22 mouse cellular contexts compared by ENCODE assay signal in the genomic region with DNA sequence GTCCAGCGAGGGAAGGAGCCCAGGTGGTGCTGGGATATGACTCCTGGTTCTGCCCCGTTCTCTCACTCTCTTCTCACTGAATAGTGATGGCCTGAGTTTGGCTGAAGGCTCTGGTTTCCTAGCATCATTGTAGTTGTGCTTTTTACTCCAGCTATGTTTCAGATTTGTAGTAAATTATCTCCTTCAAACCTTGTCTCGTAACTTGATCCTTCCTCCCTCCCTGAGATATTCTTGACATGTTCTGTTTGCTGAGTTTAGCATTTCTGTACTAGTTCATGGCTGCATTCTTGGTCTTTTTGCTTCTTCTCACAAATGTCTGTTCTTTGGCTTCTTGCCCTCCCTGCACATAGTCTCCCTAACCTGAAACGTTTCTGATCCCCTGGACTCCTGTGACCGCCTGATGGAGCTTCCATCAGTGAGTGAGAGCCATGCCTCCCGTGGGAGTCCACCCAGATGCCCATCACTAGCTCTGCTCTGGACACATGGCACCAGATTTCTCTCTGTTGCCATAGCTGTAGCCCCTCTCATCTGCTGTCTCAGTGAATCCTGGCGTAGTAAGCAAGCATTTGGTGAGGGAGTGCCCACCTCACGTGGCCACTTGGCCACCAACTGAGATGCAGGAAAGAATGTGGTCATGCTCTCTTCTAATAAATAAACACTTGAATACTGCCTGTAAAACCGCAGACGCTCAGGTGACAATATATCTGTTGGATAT.
DNase-seq lines count a peak whose midpoint lies in the region; ATAC-seq lines count a peak whose summit lies in the region.
"Had no signal": no experiment of that assay in that cellular context is flagged by ENCODE, and none has a peak within 500 bp of the region (broad histone marks: within the 10 kb centered on the region; RNA-seq: fewer than 3 reads in every experiment).

No protein-coding gene starts in this region.

- H3K27me3 ChIP-seq in embryonic facial prominence, embryonic 12.5 days = no peaks in the 10 kb centered on the region
- H3K27me3 ChIP-seq in embryonic facial prominence, embryonic 10.5 days (replicated peaks; ENCODE audit: low read depth, poor library complexity, severe bottlenecking) = no peaks in the 10 kb centered on the region
- H3K27me3 ChIP-seq in kidney, embryonic 14.5 days (ENCODE audit: control insufficient read depth, insufficient read depth, low read length) = no peaks in the 10 kb centered on the region
- H3K27me3 ChIP-seq in midbrain, embryonic 16.5 days (ENCODE audit: control insufficient read depth, insufficient read depth, low read depth, low read length) = no peaks in the 10 kb centered on the region
- no peaks in the 10 kb centered on the region for H3K27me3 ChIP-seq in midbrain, embryonic 10.5 days (ENCODE audit: low read depth, poor library complexity, severe bottlenecking)
- H3K27me3 ChIP-seq: limb, embryonic 12.5 days; midbrain, embryonic 12.5 days; Patski had no signal

- no peak overlapping the region for H3K9ac ChIP-seq in embryonic facial prominence, embryonic 12.5 days
- H3K9ac ChIP-seq in kidney, embryonic 14.5 days (ENCODE audit: low read depth, low read length) = no peak overlapping the region
- H3K9ac ChIP-seq in midbrain, embryonic 16.5 days (ENCODE audit: low read depth, low read length) = no peak overlapping the region
- H3K9ac ChIP-seq: limb, embryonic 12.5 days; liver, postnatal 0 days; midbrain, embryonic 12.5 days had no signal

- no peak overlapping the region for H3K4me2 ChIP-seq in embryonic facial prominence, embryonic 12.5 days (replicated peaks)
- H3K4me2 ChIP-seq in kidney, embryonic 14.5 days (replicated peaks; ENCODE audit: low read depth, low read length) = no peak overlapping the region
- no peak overlapping the region for H3K4me2 ChIP-seq in midbrain, embryonic 16.5 days (ENCODE audit: low read length)
- H3K4me2 ChIP-seq: limb, embryonic 12.5 days; liver, embryonic 11.5 days; midbrain, embryonic 12.5 days had no signal

- 0 out of 2 replicates have a peak overlapping the region, but pooled peaks have one; percentile 41 for H3K27ac ChIP-seq in embryonic facial prominence, embryonic 12.5 days
- H3K27ac ChIP-seq in embryonic facial prominence, embryonic 10.5 days (replicated peaks) = no peak overlapping the region
- H3K27ac ChIP-seq in kidney, embryonic 14.5 days (ENCODE audit: low read depth, low read length) = peak overlapping the region; percentile 52; the same call in 1 of the 2 replicates
- peak overlapping the region; percentile 11; the same call in 1 of the 2 replicates for H3K27ac ChIP-seq in midbrain, embryonic 16.5 days (ENCODE audit: low read length)
- H3K27ac ChIP-seq in midbrain, embryonic 10.5 days (replicated peaks) = no peak overlapping the region
- H3K27ac ChIP-seq: forebrain, embryonic 10.5 days; heart, adult 2 months; limb, embryonic 12.5 days; midbrain, embryonic 12.5 days had no signal

- 69% methylated on average over 10 of the region's 10 CpGs for WGBS in embryonic facial prominence, embryonic 12.5 days
- WGBS in embryonic facial prominence, embryonic 10.5 days = 80% methylated on average over 10 of the region's 10 CpGs
- 34% methylated on average over 10 of the region's 10 CpGs for WGBS in kidney, embryonic 14.5 days
- 73% methylated on average over 10 of the region's 10 CpGs for WGBS in midbrain, embryonic 16.5 days
- WGBS in midbrain, embryonic 10.5 days = 81% methylated on average over 10 of the region's 10 CpGs

- peaks cover 23% of the 10 kb centered on the region for H3K4me1 ChIP-seq in embryonic facial prominence, embryonic 12.5 days
- peaks cover 46% of the 10 kb centered on the region for H3K4me1 ChIP-seq in embryonic facial prominence, embryonic 10.5 days
- H3K4me1 ChIP-seq in kidney, embryonic 14.5 days (ENCODE audit: control insufficient read depth, insufficient read depth, low read length) = peaks cover 22% of the 10 kb centered on the region
- H3K4me1 ChIP-seq in midbrain, embryonic 16.5 days (ENCODE audit: control insufficient read depth, insufficient read depth, low read length) = peaks cover 7% of the 10 kb centered on the region; the same call in 1 of the 2 replicates
- peaks cover 21% of the 10 kb centered on the region for H3K4me1 ChIP-seq in midbrain, embryonic 10.5 days

- no peak overlapping the region for H3K4me3 ChIP-seq in embryonic facial prominence, embryonic 12.5 days
- no peak overlapping the region for H3K4me3 ChIP-seq in embryonic facial prominence, embryonic 10.5 days
- H3K4me3 ChIP-seq in kidney, embryonic 14.5 days (ENCODE audit: low read length) = no peak overlapping the region
- H3K4me3 ChIP-seq in midbrain, embryonic 16.5 days (ENCODE audit: low read depth, low read length) = no peak overlapping the region
- no peak overlapping the region for H3K4me3 ChIP-seq in midbrain, embryonic 10.5 days
- H3K4me3 ChIP-seq: forebrain, embryonic 10.5 days; heart, adult 2 months; limb, embryonic 12.5 days; midbrain, embryonic 12.5 days had no signal

- H3K9me3 ChIP-seq in embryonic facial prominence, embryonic 12.5 days = no peaks in the 10 kb centered on the region
- no peaks in the 10 kb centered on the region for H3K9me3 ChIP-seq in embryonic facial prominence, embryonic 10.5 days
- H3K9me3 ChIP-seq in kidney, embryonic 14.5 days (ENCODE audit: control insufficient read depth, low read length) = no peaks in the 10 kb centered on the region
- H3K9me3 ChIP-seq in midbrain, embryonic 16.5 days (replicated peaks; ENCODE audit: control insufficient read depth, low read length, poor library complexity, severe bottlenecking) = no peaks in the 10 kb centered on the region
- 0 out of 2 replicates have a peak, but pooled peaks cover 6% of the 10 kb centered on the region for H3K9me3 ChIP-seq in midbrain, embryonic 10.5 days (replicated peaks)
- H3K9me3 ChIP-seq: forebrain, embryonic 10.5 days; limb, embryonic 12.5 days had no signal

- no peaks in the 10 kb centered on the region for H3K36me3 ChIP-seq in embryonic facial prominence, embryonic 12.5 days
- H3K36me3 ChIP-seq in embryonic facial prominence, embryonic 10.5 days (replicated peaks) = peaks cover 4% of the 10 kb centered on the region; the same call in 1 of the 2 replicates
- H3K36me3 ChIP-seq in kidney, embryonic 14.5 days (ENCODE audit: control insufficient read depth, insufficient read depth, low read length) = no peaks in the 10 kb centered on the region
- no peaks in the 10 kb centered on the region for H3K36me3 ChIP-seq in midbrain, embryonic 16.5 days (ENCODE audit: control insufficient read depth, insufficient read depth, low read length)
- H3K36me3 ChIP-seq in midbrain, embryonic 10.5 days = 0 out of 2 replicates have a peak, but pooled peaks cover 5% of the 10 kb centered on the region
- H3K36me3 ChIP-seq: limb, embryonic 12.5 days; midbrain, embryonic 12.5 days had no signal

- ATAC-seq in embryonic facial prominence, embryonic 12.5 days (ENCODE audit: insufficient number of reproducible peaks, insufficient read depth, low FRiP score, low TSS enrichment) = no peak
- no peak for ATAC-seq in kidney, embryonic 14.5 days (ENCODE audit: low FRiP score, low TSS enrichment)
- ATAC-seq in midbrain, embryonic 16.5 days = no peak
- ATAC-seq: forebrain, embryonic 16.5 days; liver, postnatal 0 days; lung, postnatal 0 days; Patski had no signal

- no peak for DNase-seq in embryonic facial prominence, embryonic 10.5 days (ENCODE audit: low spot score)
- DNase-seq in kidney, postnatal 4 days = no peak
- DNase-seq in midbrain, embryonic 10.5 days (ENCODE audit: low spot score) = no peak
- DNase-seq in frontal cortex, postnatal 10 days (ENCODE audit: low spot score in 2 of 2) = no peak
- DNase-seq: cerebellum, adult 11 months; cerebellum, postnatal 36 days; embryo, embryonic 11 days; gastrocnemius, postnatal 25 days; heart, adult 2 months; heart, postnatal 4 days; kidney, adult 2 months; liver, postnatal 0 days had no signal

Comparison
In these comparisons a context has a peak if more than half of its experiments do, and no peak if none do; other contexts are left out.
1. H3K27ac ChIP-seq: peak in embryonic facial prominence, embryonic 12.5 days (single experiment), kidney, embryonic 14.5 days (single experiment) and midbrain, embryonic 16.5 days (single experiment); none in embryonic facial prominence, embryonic 10.5 days (single experiment) and midbrain, embryonic 10.5 days (single experiment).